Mouse (Mus musculus): ENCODE measurements around the gene Pum2. TPM values are rescaled to one million over a fixed set of nuclear protein-coding genes. Genes with fewer than 3 reads are reported as not detected.
A peak's percentile ranks its signal among the peaks of the same experiment; 100 is the strongest.

Pum2 gene
- polyA plus RNA-seq, 3 experiments from 2014 or later = 60.6 to 67.0 (median 65.5) TPM

DNA sequence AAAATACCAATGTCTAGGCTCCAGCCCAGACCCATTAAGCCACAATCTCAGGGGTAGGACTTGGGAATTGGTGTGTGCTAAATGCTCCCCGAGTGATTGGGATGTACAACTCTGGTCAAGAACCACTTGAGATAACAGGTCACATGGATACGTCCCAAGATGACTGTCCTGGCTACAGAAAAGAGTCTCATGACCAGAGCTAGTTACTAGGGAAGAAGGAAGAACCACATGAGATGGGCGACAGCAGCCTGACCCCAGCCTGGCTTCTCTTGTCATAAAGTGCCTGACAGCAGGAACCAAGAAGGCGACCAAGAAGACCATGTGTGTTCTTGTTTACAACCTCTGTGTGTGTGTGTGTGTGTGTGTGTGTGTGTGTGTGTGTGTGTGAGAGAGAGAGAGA lies 4.5 kb upstream of the Pum2 start:
- no peak for ATAC-seq

- no peak for ATAC-seq
Measured at GRCm38 (mm10) chr12:8669846-8670245, 4.1 kb upstream of the Pum2 start.

DNA sequence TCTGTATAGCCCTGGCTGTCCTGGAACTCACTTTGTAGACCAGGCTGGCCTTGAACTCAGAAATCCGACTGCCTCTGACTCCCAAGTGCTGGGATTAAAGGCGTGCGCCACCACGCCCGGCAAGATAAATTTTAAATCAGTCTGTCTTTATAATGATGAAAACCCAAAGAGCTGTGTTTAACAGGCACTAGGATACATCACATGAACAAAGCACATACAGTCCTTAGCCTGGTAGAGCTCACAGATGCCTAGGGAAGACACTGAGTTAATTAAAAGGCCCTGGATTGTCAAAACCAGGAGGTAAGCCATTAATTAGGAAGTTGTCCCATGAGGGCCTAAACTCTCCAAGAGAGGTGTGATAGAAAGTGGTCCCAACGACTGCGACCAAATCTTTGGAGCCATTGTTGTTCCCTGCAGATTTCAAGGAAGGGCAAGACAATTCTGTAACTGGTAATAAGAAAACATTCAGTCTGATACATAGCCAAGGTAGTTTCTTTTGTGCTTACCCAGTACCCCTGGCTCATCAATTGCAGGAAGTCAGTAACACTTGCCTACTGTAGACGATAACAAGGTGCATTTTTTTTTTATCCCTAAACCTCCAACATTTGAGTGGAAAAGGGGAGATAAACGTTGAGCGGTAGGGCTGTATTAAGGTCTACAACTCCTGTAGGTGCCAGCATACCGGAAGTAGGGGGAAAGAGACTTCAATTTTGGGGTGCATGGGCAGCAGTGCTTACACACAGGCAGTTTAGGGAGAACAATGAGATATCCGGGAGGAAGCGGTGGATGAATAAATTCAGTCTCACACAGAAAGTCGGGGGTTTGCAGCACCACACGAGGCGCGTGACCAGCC lies 587 bp upstream of the Pum2 start:
- ATAC-seq = peak; percentile 67

DNA sequence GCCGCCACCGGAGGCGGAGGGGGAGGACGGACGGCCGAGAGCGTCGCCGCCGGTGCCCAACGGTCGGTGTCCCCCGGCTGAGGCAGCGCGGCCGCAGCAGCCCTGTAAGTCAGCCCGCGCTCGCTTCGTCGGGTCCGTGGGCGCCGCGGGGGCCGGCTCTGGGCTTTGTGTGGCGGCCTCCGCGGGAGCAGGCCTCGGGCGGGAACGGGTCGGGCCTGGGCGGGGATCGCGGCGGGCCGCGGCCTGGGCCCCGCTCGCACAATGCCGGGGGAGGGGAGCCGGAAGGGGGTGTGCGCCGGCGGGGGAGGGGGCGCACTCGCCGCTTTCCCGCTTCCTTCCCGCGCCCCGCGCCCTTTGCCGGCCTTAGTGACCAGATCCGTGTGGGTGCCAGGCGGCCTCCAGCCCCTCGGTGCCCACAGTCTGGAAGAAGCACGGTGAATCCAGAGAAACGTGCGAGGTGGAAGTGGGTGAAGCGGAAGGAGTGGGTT lies 487 bp downstream of the Pum2 start:
- peak; percentile 36 for ATAC-seq

- ATAC-seq = no peak
Measured at GRCm38 (mm10) chr12:8674891-8675341, 982 bp downstream of the Pum2 start.

GRCm38 (mm10) chr12:8675361-8675760 lies 1.4 kb downstream of the Pum2 start:
- ATAC-seq = no peak

DNA sequence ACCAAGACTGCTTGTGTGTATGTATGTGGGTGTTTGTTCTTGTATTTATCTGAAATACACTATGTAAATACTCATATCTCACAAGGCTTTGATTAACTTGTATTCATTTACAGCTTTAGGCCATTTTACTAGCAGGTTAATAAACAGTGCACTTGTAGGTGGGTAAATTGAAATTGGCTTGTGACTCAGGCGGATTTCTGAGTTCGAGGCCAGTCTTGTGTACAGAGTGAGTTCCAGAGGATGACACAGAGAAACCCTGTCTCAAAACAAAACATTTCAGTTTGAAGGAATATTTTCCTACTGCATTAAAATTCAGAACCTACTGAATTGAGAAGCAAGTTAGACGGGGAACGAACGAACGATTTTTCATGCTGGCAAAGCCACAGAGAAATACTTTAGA lies 2.4 kb downstream of the Pum2 start:
- no peak for ATAC-seq

DNA sequence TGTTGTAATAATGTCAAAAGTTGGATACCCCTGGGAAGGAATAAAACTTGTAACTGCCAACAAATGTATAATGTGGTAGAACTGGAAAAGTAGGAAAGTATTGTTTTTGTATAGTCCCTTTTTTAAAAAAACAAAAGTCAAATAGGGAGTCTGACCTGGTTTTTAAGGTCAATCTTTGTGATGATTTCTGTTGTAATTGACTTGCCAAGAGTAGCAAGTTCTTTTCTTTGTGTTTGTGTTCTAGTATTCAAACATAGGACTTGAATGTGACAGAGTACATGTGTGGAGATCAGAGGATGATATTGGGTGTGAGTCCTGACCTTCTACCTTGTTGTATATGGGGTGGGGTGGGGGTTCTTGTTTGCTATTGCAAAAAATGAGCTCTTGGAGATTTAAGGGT lies 4.0 kb downstream of the Pum2 start:
- ATAC-seq = no peak

GRCm38 (mm10) chr12:8684200-8684599 lies 10.3 kb downstream of the Pum2 start:
- ATAC-seq = no peak

- ATAC-seq = no peak
Measured at GRCm38 (mm10) chr12:8685036-8685435, 11.1 kb downstream of the Pum2 start.

GRCm38 (mm10) chr12:8689882-8690281 lies 15.9 kb downstream of the Pum2 start:
- peak; percentile 49 for ATAC-seq

GRCm38 (mm10) chr12:8698895-8699294 lies 25.0 kb downstream of the Pum2 start:
- ATAC-seq = peak; percentile 69

DNA sequence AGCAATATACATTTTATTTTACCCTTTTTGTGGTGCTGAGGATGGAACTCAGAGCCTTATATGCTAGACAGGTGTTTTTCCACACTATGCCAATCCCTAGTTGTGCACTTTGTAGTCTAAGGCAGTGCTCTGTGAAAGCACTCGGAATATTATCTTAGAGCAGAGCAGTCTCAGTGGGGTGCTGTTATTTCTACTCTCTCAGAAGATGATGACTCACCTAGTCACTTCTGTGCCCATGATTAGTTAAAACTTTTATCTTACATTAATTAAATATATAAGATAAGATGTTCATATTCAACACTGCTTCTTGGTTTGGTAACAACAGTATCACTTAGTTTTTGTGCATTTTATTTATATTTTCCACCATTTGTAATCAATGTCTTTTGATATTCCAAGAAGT lies 30.1 kb downstream of the Pum2 start:
- ATAC-seq = no peak

- ATAC-seq = no peak
Measured at GRCm38 (mm10) chr12:8708876-8709275, 34.9 kb downstream of the Pum2 start.

- ATAC-seq = peak; percentile 60
Measured at GRCm38 (mm10) chr12:8712665-8713064, 38.7 kb downstream of the Pum2 start.

- ATAC-seq = no peak
Measured at GRCm38 (mm10) chr12:8716093-8716492, 42.2 kb downstream of the Pum2 start.

- no peak for ATAC-seq
Measured at GRCm38 (mm10) chr12:8726890-8727289, 53.0 kb downstream of the Pum2 start.

GRCm38 (mm10) chr12:8728739-8729138 lies 54.8 kb downstream of the Pum2 start:
- ATAC-seq = no peak

DNA sequence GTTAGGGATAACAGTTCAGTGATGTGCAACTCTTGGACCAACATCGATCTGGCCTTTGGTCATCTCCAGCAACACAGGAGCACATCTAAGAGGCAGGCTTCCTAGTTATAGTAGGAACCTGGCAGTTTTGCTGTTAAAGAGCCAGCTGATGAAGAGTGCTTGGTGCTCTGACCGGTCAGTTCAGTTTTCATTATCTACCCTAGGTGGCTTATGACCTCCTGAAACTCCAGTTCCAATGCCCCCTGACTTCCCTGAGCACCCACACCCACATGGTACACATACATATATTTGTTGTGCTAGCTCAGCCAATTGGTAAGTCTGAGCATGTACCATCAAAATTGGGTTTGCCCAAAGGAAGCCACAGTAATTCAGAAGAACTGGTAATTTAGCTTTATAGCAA lies 79.7 kb downstream of the Pum2 start:
- ATAC-seq = no peak

DNA sequence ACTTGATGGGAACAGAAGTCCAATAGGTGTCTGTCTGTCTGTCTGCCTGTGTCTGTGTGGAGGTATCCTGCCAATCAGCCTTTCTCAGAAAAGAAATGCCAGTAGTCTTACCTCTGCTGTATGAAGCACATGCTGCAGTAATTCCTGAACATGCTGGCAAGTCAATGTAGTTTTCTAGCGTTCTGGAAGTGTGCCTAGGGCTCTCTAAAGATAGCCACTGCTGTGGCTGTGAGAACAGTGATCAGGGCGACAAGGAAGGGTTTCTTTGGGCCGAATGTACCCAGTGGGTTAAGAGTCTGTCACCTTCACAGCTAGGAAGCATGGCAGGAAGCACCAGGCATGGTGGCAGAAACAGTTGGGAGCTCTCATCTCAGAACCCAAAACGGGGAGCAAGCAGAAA lies 80.2 kb downstream of the Pum2 start:
- no peak for ATAC-seq

DNA sequence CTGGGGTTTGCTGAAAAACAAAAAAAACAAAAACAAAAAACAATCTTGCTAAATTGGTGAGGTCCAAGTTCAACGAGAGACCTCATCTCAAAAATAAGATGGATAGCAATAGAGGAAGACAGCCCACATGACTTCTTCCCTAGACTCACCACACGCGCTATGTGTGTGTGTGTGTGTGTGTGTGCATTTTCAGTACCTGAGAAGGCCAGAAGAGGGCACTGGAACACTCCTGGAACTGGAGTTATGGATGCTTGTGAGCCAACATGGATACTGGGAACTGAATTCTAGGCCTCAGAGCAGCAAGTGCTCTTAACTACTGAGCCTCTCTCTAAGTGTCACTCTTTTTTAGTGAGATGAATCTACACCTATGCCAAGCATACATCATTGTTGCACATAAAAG lies 84.1 kb downstream of the Pum2 start:
- no peak for ATAC-seq

GRCm38 (mm10) chr12:8759115-8759514 lies 85.2 kb downstream of the Pum2 start:
- no peak for ATAC-seq

GRCm38 (mm10) chr12:8759779-8760178 lies 85.8 kb downstream of the Pum2 start:
- no peak for ATAC-seq

- ATAC-seq = no peak
Measured at GRCm38 (mm10) chr12:8760561-8760960, 86.6 kb downstream of the Pum2 start.

DNA sequence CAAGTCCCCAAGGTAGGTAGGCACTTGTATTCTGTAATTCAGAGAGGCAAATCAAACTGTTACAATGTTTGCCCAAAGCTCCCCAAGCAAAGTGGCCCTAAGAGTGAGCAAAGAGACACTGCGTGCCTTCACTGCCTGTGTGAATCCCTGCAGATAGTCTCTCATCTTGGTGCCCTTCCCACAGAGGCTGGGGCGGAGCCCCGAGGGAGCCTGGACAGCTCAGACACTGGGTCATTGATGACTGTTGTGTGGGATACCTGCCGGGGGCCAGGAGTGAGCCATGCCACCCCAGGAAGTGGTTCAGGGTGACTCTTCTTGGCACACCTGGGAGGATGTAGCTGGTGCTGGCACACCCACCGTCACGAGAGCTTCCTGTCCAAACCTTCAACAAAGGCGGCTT lies 87.1 kb downstream of the Pum2 start:
- ATAC-seq = no peak

Measured in inflammation-experienced regulatory T-cells, adult 6 months (primary cell).